Mouse (Mus musculus) intestine, embryonic 14.5 days (tissue): ENCODE data around the gene Ciz1. TPM values are rescaled to one million over a fixed set of nuclear protein-coding genes. Genes with fewer than 3 reads are reported as not detected.

ENCODE experiments used
- ATAC-seq: fragments of 200-750 bp; cut with Nextera tagmentation; replicated peaks from 2 replicates; pipeline ENCODE4 v1.8.0; 2017; ENCODE audit warnings: low read depth, moderate number of reproducible peaks, moderate TSS enrichment, moderate library complexity; ENCODE audit not compliant: low FRiP score, low TSS enrichment
- DNase-seq: peaks from one replicate; pipeline ENCODE4 v3.0.0-alpha.2; 2018; ENCODE audit warnings: low spot score
- H3K27ac ChIP-seq: fragments of 300-500 bp; sonication (generic); 2 replicates; pipeline ENCODE4 v1.5.1; 2014; ENCODE audit warnings: low read depth, mild to moderate bottlenecking, control low read depth
- H3K27me3 ChIP-seq: fragments of 300-500 bp; sonication (generic); replicated peaks from 2 replicates; pipeline ENCODE4 v1.6.1; 2014; ENCODE audit warnings: low read length, control low read depth; ENCODE audit not compliant: control insufficient read depth, insufficient read depth
- H3K36me3 ChIP-seq: fragments of 300-500 bp; sonication (generic); 2 replicates; pipeline ENCODE4 v1.6.1; 2014; ENCODE audit warnings: low read length, control low read depth; ENCODE audit not compliant: control insufficient read depth, insufficient read depth
- H3K4me1 ChIP-seq: fragments of 300-500 bp; sonication (generic); replicated peaks from 2 replicates; pipeline ENCODE4 v1.6.1; 2014; ENCODE audit warnings: low read length, control low read depth, mixed read lengths; ENCODE audit not compliant: control insufficient read depth, insufficient read depth
- H3K4me2 ChIP-seq: fragments of 300-500 bp; sonication (generic); 2 replicates; pipeline ENCODE4 v1.6.1; 2014; ENCODE audit warnings: low read length
- H3K4me3 ChIP-seq: fragments of 300-500 bp; sonication (generic); 2 replicates; pipeline ENCODE4 v1.5.1; 2014; ENCODE audit warnings: low read depth, low read length, control low read depth, mixed read lengths
- H3K9ac ChIP-seq: fragments of 300-500 bp; sonication (generic); 2 replicates; pipeline ENCODE4 v1.6.1; 2014; ENCODE audit warnings: mild to moderate bottlenecking, low read length
- H3K9me3 ChIP-seq: fragments of 300-500 bp; sonication (generic); 2 replicates; pipeline ENCODE4 v1.6.1; 2016; ENCODE audit warnings: low read length, control low read depth; ENCODE audit not compliant: control insufficient read depth
- WGBS: fragments of 180-500 bp; shearing (Covaris S2); extraction: QIAGEN DNeasy Blood & Tissue Kit; methylation state at CpG from one replicate; pipeline ENCODE4 v1.1.7; 2014; 5-methylcytosine and 5-hydroxymethylcytosine counted together
- polyA plus RNA-seq: library from polyadenylated mRNA; unstranded; fragments of >200 nt; fragmentation: Nextera tagmentation; extraction: Ambion mirVana; gene quantifications from 2 replicates; pipeline ENCODE4 v1.2.1, GENCODE M21; 2014

The Ciz1 gene
- polyA plus RNA-seq, 1 experiment from 2014 or later, result 48.4 TPM

GRCm38 (mm10) chr2:32374191-32374590, 22.1 kb downstream of the Ciz1 start:
- H3K9ac ChIP-seq, result no peak overlapping the region
- H3K27ac ChIP-seq, result no peak overlapping the region
- no peaks in the 10 kb centered on the region for H3K9me3 ChIP-seq
- H3K27me3 ChIP-seq, result no peaks in the 10 kb centered on the region
- no peak overlapping the region for H3K4me2 ChIP-seq
- H3K4me1 ChIP-seq, result no peaks in the 10 kb centered on the region
- DNase-seq, result no peak
- WGBS, result 91% methylated on average over 10 of the region's 10 CpGs
- H3K36me3 ChIP-seq, result peaks cover 94% of the 10 kb centered on the region
- ATAC-seq, result no peak
- H3K4me3 ChIP-seq, result no peak overlapping the region

GRCm38 (mm10) chr2:32375317-32375940, 23.3 kb downstream of the Ciz1 start:
- Histone ChIP-seq H3K9ac (no peak overlapping the region), H3K4me3 (no peak overlapping the region), H3K36me3 (peaks cover 82% of the 10 kb centered on the region), H3K27ac (no peak overlapping the region), H3K4me1 (no peaks in the 10 kb centered on the region), H3K9me3 (no peaks in the 10 kb centered on the region), H3K27me3 (no peaks in the 10 kb centered on the region), H3K4me2 (no peak overlapping the region)
- WGBS, result 92% methylated on average over 13 of the region's 13 CpGs
- ATAC-seq (no peak), DNase-seq (no peak)

- peaks cover 68% of the 10 kb centered on the region for H3K36me3 ChIP-seq
Measured at GRCm38 (mm10) chr2:32376963-32377362, 24.8 kb downstream of the Ciz1 start.

GRCm38 (mm10) chr2:32380001-32380500, 27.9 kb downstream of the Ciz1 start:
- ATAC-seq (no peak), DNase-seq (no peak)
- no peaks in the 10 kb centered on the region; the same call in 1 of the 2 replicates for H3K27me3 ChIP-seq
- H3K4me1 ChIP-seq, result no peaks in the 10 kb centered on the region
- H3K9me3 ChIP-seq, result no peaks in the 10 kb centered on the region
- H3K4me3 ChIP-seq, result no peak overlapping the region
- no peak overlapping the region for H3K4me2 ChIP-seq
- no peak overlapping the region for H3K27ac ChIP-seq
- WGBS, result 89% methylated on average over 7 of the region's 7 CpGs
- H3K36me3 ChIP-seq, result peaks cover 42% of the 10 kb centered on the region
- no peak overlapping the region for H3K9ac ChIP-seq

More at GRCm38 (mm10) chr2:32376963-32377362, 24.8 kb downstream of the Ciz1 start:
- no peak overlapping the region for H3K9ac ChIP-seq
- DNase-seq (no peak), ATAC-seq (no peak)
- H3K4me3 ChIP-seq, result no peak overlapping the region
- no peaks in the 10 kb centered on the region for H3K4me1 ChIP-seq
- H3K27ac ChIP-seq, result no peak overlapping the region
- H3K4me2 ChIP-seq, result no peak overlapping the region
- 93% methylated on average over 10 of the region's 10 CpGs for WGBS
- no peaks in the 10 kb centered on the region for H3K9me3 ChIP-seq
- H3K27me3 ChIP-seq, result no peaks in the 10 kb centered on the region

GRCm38 (mm10) chr2:32381141-32381774, 29.1 kb downstream of the Ciz1 start:
- WGBS, result 2% methylated on average over 27 of the region's 27 CpGs
- Histone ChIP-seq H3K27ac (no peak overlapping the region), H3K9me3 (no peaks in the 10 kb centered on the region), H3K4me3 (peak overlapping the region; percentile 71), H3K27me3 (no peaks in the 10 kb centered on the region; the same call in 1 of the 2 replicates), H3K4me2 (peak overlapping the region; percentile 99), H3K9ac (peak overlapping the region; percentile 58), H3K4me1 (no peaks in the 10 kb centered on the region), H3K36me3 (peaks cover 30% of the 10 kb centered on the region)
- no peak for DNase-seq
- ATAC-seq, result peak; percentile 56

GRCm38 (mm10) chr2:32381775-32382223, 29.7 kb downstream of the Ciz1 start, which contains the start of gene 1110008P14Rik:
Gene 1110008P14Rik (minus strand): TSS chr2:32381938.
- peak within 1 kb of the TSS; percentile 99 for H3K4me2 ChIP-seq
- peak; percentile 93 for DNase-seq
- H3K4me3 ChIP-seq, result peak within 1 kb of the TSS; percentile 71
- H3K9me3 ChIP-seq, result no peaks in the 10 kb centered on the region
- H3K9ac ChIP-seq, result peak within 1 kb of the TSS; percentile 58
- no peak within 1 kb of the TSS for H3K27ac ChIP-seq
- no peaks in the 10 kb centered on the region; the same call in 1 of the 2 replicates for H3K27me3 ChIP-seq
- peaks cover 25% of the 10 kb centered on the region for H3K36me3 ChIP-seq
- no peaks in the 10 kb centered on the region for H3K4me1 ChIP-seq
- WGBS, result under 1% methylated on average over 46 of the region's 47 CpGs
- ATAC-seq, result peak; percentile 91

- no peaks in the 10 kb centered on the region for H3K9me3 ChIP-seq
- no peak overlapping the region for H3K4me2 ChIP-seq
- no peak overlapping the region for H3K27ac ChIP-seq
- H3K27me3 ChIP-seq, result no peaks in the 10 kb centered on the region; the same call in 1 of the 2 replicates
- H3K4me3 ChIP-seq, result no peak overlapping the region
- no peak overlapping the region for H3K9ac ChIP-seq
- no peaks in the 10 kb centered on the region for H3K4me1 ChIP-seq
- H3K36me3 ChIP-seq, result peaks cover 16% of the 10 kb centered on the region
- ATAC-seq (no peak), DNase-seq (no peak)
- 88% methylated on average over 2 of the region's 2 CpGs for WGBS
Measured at GRCm38 (mm10) chr2:32382689-32383088, 30.6 kb downstream of the Ciz1 start.

- no peak for ATAC-seq
- no peak for DNase-seq
- 74% methylated on average over 5 of the region's 5 CpGs for WGBS
Measured at GRCm38 (mm10) chr2:32387706-32388490, 35.8 kb downstream of the Ciz1 start, which contains the start of gene Lcn2. Gene Lcn2 (minus strand): TSS chr2:32388252.

More at GRCm38 (mm10) chr2:32387706-32388490, 35.8 kb downstream of the Ciz1 start, which contains the start of gene Lcn2:
- Histone ChIP-seq H3K4me1 (no peaks in the 10 kb centered on the region), H3K4me2 (no peak within 1 kb of the TSS), H3K9me3 (no peaks in the 10 kb centered on the region), H3K27me3 (no peaks in the 10 kb centered on the region; the same call in 1 of the 2 replicates), H3K36me3 (no peaks in the 10 kb centered on the region), H3K9ac (no peak within 1 kb of the TSS), H3K27ac (no peak within 1 kb of the TSS), H3K4me3 (no peak within 1 kb of the TSS)
